Mouse (Mus musculus): ENCODE measurements around the gene Neil1. TPM values are rescaled to one million over a fixed set of nuclear protein-coding genes. Genes with fewer than 3 reads are reported as not detected.

The Neil1 gene
- polyA plus RNA-seq, 1 experiment from 2014 or later, result 7.4 TPM

DNA sequence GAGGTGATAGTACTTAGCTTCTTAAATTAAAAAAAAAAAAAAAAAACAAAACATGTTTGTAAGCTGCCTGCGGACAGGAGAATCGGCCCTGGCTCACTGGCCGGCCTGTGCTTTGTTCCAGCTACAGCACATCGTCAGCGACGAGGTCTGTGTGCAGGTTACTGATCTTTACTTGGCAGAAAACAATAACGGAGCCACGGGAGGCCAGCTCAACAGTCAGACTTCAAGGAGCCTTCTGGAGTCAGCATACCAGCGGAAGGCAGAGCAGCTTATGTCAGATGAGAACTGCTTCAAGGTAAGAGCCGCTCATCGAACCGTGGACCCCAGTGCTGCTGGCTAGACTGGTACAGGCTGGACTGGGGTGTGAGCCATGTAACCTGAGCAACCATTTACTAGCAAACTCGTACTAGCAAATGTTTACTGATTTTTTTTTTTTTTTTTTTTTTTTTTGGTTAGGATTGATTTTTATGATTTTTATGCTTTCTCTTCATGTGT lies 30.8 kb downstream of the Neil1 start:
- Histone ChIP-seq H3K27me3 (ENCODE audit: control insufficient read depth, insufficient read depth, low read length) (no peaks in the 10 kb centered on the region), H3K4me2 (replicated peaks) (no peak overlapping the region), H3K4me1 (replicated peaks; ENCODE audit: control insufficient read depth, insufficient read depth, low read length) (no peaks in the 10 kb centered on the region), H3K9me3 (ENCODE audit: control insufficient read depth, low read length) (no peaks in the 10 kb centered on the region), H3K36me3 (replicated peaks; ENCODE audit: control insufficient read depth, insufficient read depth) (peaks cover 97% of the 10 kb centered on the region), H3K9ac (no peak overlapping the region), H3K4me3 (replicated peaks; ENCODE audit: low read length) (no peak overlapping the region), H3K27ac (no peak overlapping the region)
- DNase-seq (ENCODE audit: low spot score) (no peak), ATAC-seq (ENCODE audit: low FRiP score) (no peak)
- WGBS, result 94% methylated on average over 13 of the region's 13 CpGs

Other genes with a start within 250 kb of the Neil1 start
- gene Snx33, start 219.9 kb downstream of the Neil1 start, polyA plus RNA-seq (2014; fragmentation: Nextera tagmentation; extraction: Ambion mirVana), result 2.1 and 2.4 TPM in 2 replicates
- gene Imp3, start 210.8 kb downstream of the Neil1 start, polyA plus RNA-seq (2014; fragmentation: Nextera tagmentation; extraction: Ambion mirVana), result 73.4 and 78.1 TPM in 2 replicates
- gene Snupn, start 197.4 kb downstream of the Neil1 start, polyA plus RNA-seq (2014; fragmentation: Nextera tagmentation; extraction: Ambion mirVana), result 23.4 and 26.0 TPM in 2 replicates
- 35.0 and 39.4 TPM in 2 replicates for gene Ptpn9, start 153.4 kb downstream of the Neil1 start, polyA plus RNA-seq (2014; fragmentation: Nextera tagmentation; extraction: Ambion mirVana)
- 28.2 and 29.7 TPM in 2 replicates for gene Sin3a, start 76.3 kb downstream of the Neil1 start, polyA plus RNA-seq (2014; fragmentation: Nextera tagmentation; extraction: Ambion mirVana)
- 44.3 and 47.9 TPM in 2 replicates for gene Man2c1, start 17.6 kb downstream of the Neil1 start, polyA plus RNA-seq (2014; fragmentation: Nextera tagmentation; extraction: Ambion mirVana)
- 132 and 138 TPM in 2 replicates for gene Commd4, start 10.0 kb upstream of the Neil1 start, polyA plus RNA-seq (2014; fragmentation: Nextera tagmentation; extraction: Ambion mirVana)
- not detected in 2 replicates for gene Trcg1, start 88.3 kb upstream of the Neil1 start, polyA plus RNA-seq (2014; fragmentation: Nextera tagmentation; extraction: Ambion mirVana)
- 3.2 and 3.4 TPM in 2 replicates for gene 1700017B05Rik, start 114.3 kb upstream of the Neil1 start, polyA plus RNA-seq (2014; fragmentation: Nextera tagmentation; extraction: Ambion mirVana)